Comparison of ENCODE assay signal across 23 mouse cellular contexts in the genomic region with DNA sequence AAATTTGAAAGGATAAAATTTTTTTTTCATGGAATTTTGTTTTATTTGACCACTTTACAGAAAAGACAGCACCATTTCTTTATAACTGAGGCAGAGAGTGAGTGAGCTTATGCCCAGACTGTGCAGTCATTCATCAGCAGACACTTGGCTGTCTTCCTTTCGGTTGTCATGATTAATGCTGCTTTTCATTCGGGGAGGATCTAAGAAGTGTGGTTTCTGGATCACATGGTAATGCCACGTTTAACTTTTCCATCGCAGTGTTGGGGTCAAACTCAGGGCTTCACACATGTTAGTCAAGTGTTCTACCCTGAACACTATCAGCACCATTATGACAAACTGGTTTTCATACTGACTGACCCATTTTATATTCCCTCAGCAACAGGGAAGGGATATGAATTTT. TPM values are rescaled to one million over a fixed set of nuclear protein-coding genes. Genes with fewer than 3 reads are reported as not detected.
DNase-seq lines count a peak whose midpoint lies in the region; ATAC-seq lines count a peak whose summit lies in the region.
"Had no signal": no experiment of that assay in that cellular context is flagged by ENCODE, and none has a peak within 500 bp of the region (broad histone marks: within the 10 kb centered on the region; RNA-seq: fewer than 3 reads in every experiment).

No protein-coding gene starts in this region.

- ATAC-seq in embryonic facial prominence, embryonic 14.5 days (ENCODE audit: low read depth): no peak
- ATAC-seq: forebrain, embryonic 15.5 days; midbrain, embryonic 16.5 days had no signal

- 30% methylated on average over 4 of the region's 4 CpGs for WGBS in embryonic facial prominence, embryonic 14.5 days
- WGBS in embryonic facial prominence, embryonic 10.5 days: 73% methylated on average over 4 of the region's 4 CpGs
- 0% methylated on average over 4 of the region's 4 CpGs for WGBS in macrophage (ENCODE audit: missing documents)

- H3K36me3 ChIP-seq in embryonic facial prominence, embryonic 14.5 days (ENCODE audit: control insufficient read depth, insufficient read depth, low read length): no peaks in the 10 kb centered on the region
- H3K36me3 ChIP-seq in embryonic facial prominence, embryonic 10.5 days (replicated peaks): no peaks in the 10 kb centered on the region
- no peaks in the 10 kb centered on the region; the same call in 1 of the 2 replicates for H3K36me3 ChIP-seq in macrophage (ENCODE audit: inconsistent target)
- H3K36me3 ChIP-seq: forebrain, embryonic 15.5 days; heart, embryonic 15.5 days; hindbrain, embryonic 15.5 days; limb, embryonic 13.5 days had no signal

- H3K9me3 ChIP-seq in embryonic facial prominence, embryonic 14.5 days (ENCODE audit: control insufficient read depth, low read length): no peaks in the 10 kb centered on the region
- no peaks in the 10 kb centered on the region for H3K9me3 ChIP-seq in embryonic facial prominence, embryonic 10.5 days
- H3K9me3 ChIP-seq: forebrain, embryonic 15.5 days; heart, embryonic 15.5 days; hindbrain, embryonic 15.5 days; limb, embryonic 13.5 days had no signal

- peak; percentile 63 for DNase-seq in embryonic facial prominence, embryonic 14.5 days (ENCODE audit: low spot score)
- DNase-seq in embryonic facial prominence, embryonic 10.5 days (ENCODE audit: low spot score): no peak
- DNase-seq in 416B (ENCODE audit: low read depth) (peak; percentile 79), adipocyte (ENCODE audit: low spot score) (peak; percentile 53)
- DNase-seq in heart, adult 9 months (ENCODE audit: low spot score in 2 of 2): no peak
- no peak for DNase-seq in thymus, postnatal 36 days
- DNase-seq in spleen, postnatal 10 days (ENCODE audit: low spot score in 2 of 2): no peak
- DNase-seq: adrenal gland, postnatal 14 days; cerebellum, adult 18-20 months; gastrocnemius, postnatal 14 days; heart, adult 18-20 months; heart, postnatal 4 days; kidney, adult 11 months; lung, postnatal 10 days; right cerebral cortex, postnatal 4 days; thymus, postnatal 14 days had no signal

- H3K4me2 ChIP-seq in embryonic facial prominence, embryonic 14.5 days (ENCODE audit: low read depth, low read length): no peak overlapping the region
- H3K4me2 ChIP-seq: forebrain, embryonic 15.5 days; heart, embryonic 15.5 days; hindbrain, embryonic 15.5 days; limb, embryonic 13.5 days had no signal

- H3K79me2 ChIP-seq in macrophage (ENCODE audit: inconsistent target): peaks cover 92% of the 10 kb centered on the region

- H3K27me3 ChIP-seq in embryonic facial prominence, embryonic 14.5 days (replicated peaks; ENCODE audit: control insufficient read depth, insufficient read depth, low read length): no peaks in the 10 kb centered on the region
- no peaks in the 10 kb centered on the region for H3K27me3 ChIP-seq in embryonic facial prominence, embryonic 10.5 days (replicated peaks; ENCODE audit: low read depth, poor library complexity, severe bottlenecking)
- H3K27me3 ChIP-seq: forebrain, embryonic 15.5 days; heart, embryonic 15.5 days; hindbrain, embryonic 15.5 days; limb, embryonic 13.5 days had no signal

- no peak overlapping the region for H3K4me3 ChIP-seq in embryonic facial prominence, embryonic 14.5 days (ENCODE audit: low read depth, low read length)
- H3K4me3 ChIP-seq in embryonic facial prominence, embryonic 10.5 days: no peak overlapping the region
- no peak overlapping the region for H3K4me3 ChIP-seq in macrophage (ENCODE audit: inconsistent target)
- H3K4me3 ChIP-seq: forebrain, embryonic 15.5 days; heart, embryonic 15.5 days; hindbrain, embryonic 15.5 days; limb, embryonic 13.5 days had no signal

- no peak overlapping the region for H3K27ac ChIP-seq in embryonic facial prominence, embryonic 14.5 days (replicated peaks; ENCODE audit: low read depth, low read length)
- no peak overlapping the region for H3K27ac ChIP-seq in embryonic facial prominence, embryonic 10.5 days (replicated peaks)
- H3K27ac ChIP-seq in macrophage: peak overlapping the region; percentile 96
- H3K27ac ChIP-seq: forebrain, embryonic 15.5 days; heart, embryonic 15.5 days; hindbrain, embryonic 15.5 days; limb, embryonic 13.5 days; liver, embryonic 14.5 days had no signal

- no peaks in the 10 kb centered on the region for H3K4me1 ChIP-seq in embryonic facial prominence, embryonic 14.5 days (ENCODE audit: control insufficient read depth, insufficient read depth, low read length)
- no peaks in the 10 kb centered on the region for H3K4me1 ChIP-seq in embryonic facial prominence, embryonic 10.5 days
- H3K4me1 ChIP-seq: heart, embryonic 15.5 days; hindbrain, embryonic 15.5 days had no signal

- H3K9ac ChIP-seq in embryonic facial prominence, embryonic 14.5 days (ENCODE audit: low read depth, low read length): no peak overlapping the region
- H3K9ac ChIP-seq: forebrain, embryonic 15.5 days; heart, embryonic 15.5 days; hindbrain, embryonic 15.5 days; limb, embryonic 13.5 days; liver, embryonic 14.5 days had no signal

RNA-seq across cellular contexts. Expression of gene Pstpip1, which starts 11.3 kb away (rescaled TPM):
- 2.1 and 3.4 TPM in 2 replicates for polyA plus RNA-seq in embryonic facial prominence, embryonic 14.5 days (2014; fragmentation: Nextera tagmentation; extraction: Ambion mirVana)
- polyA plus RNA-seq in embryonic facial prominence, embryonic 10.5 days (2016; fragmentation: Nextera tagmentation; extraction: Ambion mirVana): 0.49 and 1.00 TPM in 2 replicates
- total RNA-seq in macrophage (2018; cell fraction: chromatin; rRNA removed): 100 to 1,000 TPM in 24 of 26 experiments, 10 to 100 TPM in 2; 71.1 to 586 (median 297) TPM
- 100 to 1,000 TPM in 11 of 26 experiments, 10 to 100 TPM in 15; 40.4 to 132 (median 78.9) TPM for total RNA-seq in macrophage (2018; cell fraction: cytosol; rRNA removed)
- 100 to 1,000 TPM in 20 of 26 experiments, 10 to 100 TPM in 6; 40.1 to 234 (median 147) TPM for total RNA-seq in macrophage (2018; cell fraction: nucleus; rRNA removed)
- 59.7 to 86.7 TPM (median 78.8 TPM) in 3 replicates for polyA plus RNA-seq in macrophage (2018)

RNA-seq across cellular contexts. Expression of gene Rcn2, which starts 59.4 kb away (rescaled TPM):
- polyA plus RNA-seq in embryonic facial prominence, embryonic 14.5 days (2014; fragmentation: Nextera tagmentation; extraction: Ambion mirVana): 250 and 274 TPM in 2 replicates
- 275 and 285 TPM in 2 replicates for polyA plus RNA-seq in embryonic facial prominence, embryonic 10.5 days (2016; fragmentation: Nextera tagmentation; extraction: Ambion mirVana)
- total RNA-seq in macrophage (2018; cell fraction: chromatin; rRNA removed): 10 to 100 TPM in 22 of 26 experiments, 1 to 10 TPM in 4; 5.2 to 45.2 (median 23.6) TPM
- 10 to 100 TPM; 17.2 to 46.0 (median 29.6) TPM for total RNA-seq in macrophage (2018; cell fraction: cytosol; rRNA removed)
- 10 to 100 TPM; 20.7 to 63.8 (median 38.6) TPM for total RNA-seq in macrophage (2018; cell fraction: nucleus; rRNA removed)
- 29.6 to 55.4 TPM (median 36.6 TPM) in 3 replicates for polyA plus RNA-seq in macrophage (2018)

Comparison
In these comparisons a context has a peak if more than half of its experiments do, and no peak if none do; other contexts are left out.
1. DNase-seq: peak in embryonic facial prominence, embryonic 14.5 days (single experiment), 416B (single experiment) and adipocyte (single experiment); none in embryonic facial prominence, embryonic 10.5 days (single experiment), heart, adult 9 months (0 of 2), thymus, postnatal 36 days (0 of 2) and spleen, postnatal 10 days (0 of 2).
2. RNA of gene Pstpip1, which starts 11.3 kb away (polyA plus RNA-seq): 59.7 to 86.7 TPM in macrophage; 2.1 to 3.4 TPM in embryonic facial prominence, embryonic 14.5 days and 0.49 to 1.00 TPM in embryonic facial prominence, embryonic 10.5 days; every median in the first group is over 10 times any median in the second.